Mouse (Mus musculus) hindbrain, embryonic 14.5 days (tissue): Measurements from ENCODE around the gene Myo1d. TPM values are rescaled to one million over a fixed set of nuclear protein-coding genes. Genes with fewer than 3 reads are reported as not detected.

Experiments used
- ATAC-seq: fragments of 200-750 bp; cut with Nextera tagmentation; 2 replicates; pipeline ENCODE4 v1.8.0; 2017; ENCODE audit warnings: moderate number of reproducible peaks, mild to moderate bottlenecking, moderate TSS enrichment, moderate library complexity; ENCODE audit not compliant: low FRiP score
- DNase-seq: peaks from one replicate; pipeline ENCODE4 v3.0.0-alpha.2; 2015; ENCODE audit warnings: low spot score
- H3K27ac ChIP-seq: fragments of 300-500 bp; sonication (generic); 2 replicates; pipeline ENCODE4 v1.5.1; 2014; ENCODE audit warnings: mild to moderate bottlenecking, moderate library complexity
- H3K27me3 ChIP-seq: fragments of 300-500 bp; sonication (generic); 2 replicates; pipeline ENCODE4 v1.6.1; 2014; ENCODE audit warnings: mild to moderate bottlenecking, low read length, mixed read lengths; ENCODE audit not compliant: control insufficient read depth, insufficient read depth
- H3K36me3 ChIP-seq: fragments of 300-500 bp; sonication (generic); replicated peaks from 2 replicates; pipeline ENCODE4 v1.6.1; 2014; ENCODE audit not compliant: control insufficient read depth, insufficient read depth
- H3K4me1 ChIP-seq: fragments of 300-500 bp; sonication (generic); replicated peaks from 2 replicates; pipeline ENCODE4 v1.6.1; 2014; ENCODE audit warnings: antibody characterized with exemption, low read length, mixed read lengths; ENCODE audit not compliant: control insufficient read depth, insufficient read depth
- H3K4me2 ChIP-seq: fragments of 300-500 bp; sonication (generic); replicated peaks from 2 replicates; pipeline ENCODE4 v1.6.1; 2014; ENCODE audit warnings: mild to moderate bottlenecking, moderate library complexity
- H3K4me3 ChIP-seq: fragments of 300-500 bp; sonication (generic); replicated peaks from 2 replicates; pipeline ENCODE4 v1.5.1; 2014; ENCODE audit warnings: mild to moderate bottlenecking, low read length
- H3K9ac ChIP-seq: fragments of 300-500 bp; sonication (generic); 2 replicates; pipeline ENCODE4 v1.6.1; 2014
- H3K9me3 ChIP-seq: fragments of 300-500 bp; sonication (generic); 2 replicates; pipeline ENCODE4 v1.6.1; 2016; ENCODE audit warnings: low read length; ENCODE audit not compliant: control insufficient read depth
- WGBS: fragments of 180-500 bp; shearing (Covaris S2); extraction: QIAGEN DNeasy Blood & Tissue Kit; methylation state at CpG from one replicate; pipeline ENCODE4 v1.1.7; 2014; 5-methylcytosine and 5-hydroxymethylcytosine counted together
- polyA plus RNA-seq: library from polyadenylated mRNA; unstranded; fragments of >200 nt; fragmentation: Nextera tagmentation; extraction: Ambion mirVana; gene quantifications from 2 replicates; pipeline ENCODE4 v1.2.1, GENCODE M21; 2014

Myo1d gene
- polyA plus RNA-seq, 1 experiment from 2014 or later: 2.9 TPM

GRCm38 (mm10) chr11:80719014-80719413, 60.8 kb downstream of the Myo1d start:
- Histone ChIP-seq H3K36me3 (no peaks in the 10 kb centered on the region), H3K9me3 (no peaks in the 10 kb centered on the region), H3K4me1 (no peaks in the 10 kb centered on the region), H3K27me3 (no peaks in the 10 kb centered on the region), H3K4me2 (no peak overlapping the region), H3K4me3 (no peak overlapping the region), H3K27ac (no peak overlapping the region), H3K9ac (no peak overlapping the region)
- no peak for ATAC-seq
- WGBS: 74% methylated on average over 1 of the region's 1 CpGs
- no peak for DNase-seq

GRCm38 (mm10) chr11:80718036-80718435, 61.8 kb downstream of the Myo1d start:
- Histone ChIP-seq H3K9ac (no peak overlapping the region), H3K9me3 (no peaks in the 10 kb centered on the region), H3K27me3 (no peaks in the 10 kb centered on the region), H3K4me2 (no peak overlapping the region), H3K4me1 (no peaks in the 10 kb centered on the region), H3K4me3 (no peak overlapping the region), H3K36me3 (no peaks in the 10 kb centered on the region), H3K27ac (no peak overlapping the region)
- DNase-seq (no peak), ATAC-seq (no peak)

- H3K9me3 ChIP-seq: no peaks in the 10 kb centered on the region
- no peak for ATAC-seq
- WGBS: 85% methylated on average over 2 of the region's 2 CpGs
- H3K4me3 ChIP-seq: no peak overlapping the region
- no peak for DNase-seq
- H3K27me3 ChIP-seq: no peaks in the 10 kb centered on the region
- H3K27ac ChIP-seq: no peak overlapping the region
- H3K4me2 ChIP-seq: no peak overlapping the region
- no peak overlapping the region for H3K9ac ChIP-seq
- no peaks in the 10 kb centered on the region for H3K4me1 ChIP-seq
- no peaks in the 10 kb centered on the region for H3K36me3 ChIP-seq
Measured at GRCm38 (mm10) chr11:80715115-80715514, 64.7 kb downstream of the Myo1d start.

GRCm38 (mm10) chr11:80713705-80714104, 66.1 kb downstream of the Myo1d start:
- no peak for DNase-seq
- ATAC-seq: no peak
- no peak overlapping the region for H3K4me3 ChIP-seq
- no peaks in the 10 kb centered on the region for H3K36me3 ChIP-seq
- no peaks in the 10 kb centered on the region for H3K4me1 ChIP-seq
- no peak overlapping the region for H3K9ac ChIP-seq
- no peak overlapping the region for H3K4me2 ChIP-seq
- WGBS: 76% methylated on average over 1 of the region's 1 CpGs
- no peak overlapping the region for H3K27ac ChIP-seq
- H3K9me3 ChIP-seq: no peaks in the 10 kb centered on the region
- H3K27me3 ChIP-seq: no peaks in the 10 kb centered on the region

- H3K4me1 ChIP-seq: no peaks in the 10 kb centered on the region
- no peak overlapping the region for H3K4me2 ChIP-seq
- DNase-seq: no peak
- 78% methylated on average over 3 of the region's 3 CpGs for WGBS
- no peak overlapping the region for H3K4me3 ChIP-seq
- no peaks in the 10 kb centered on the region for H3K9me3 ChIP-seq
- no peak overlapping the region for H3K9ac ChIP-seq
- H3K36me3 ChIP-seq: no peaks in the 10 kb centered on the region
- no peak for ATAC-seq
- H3K27ac ChIP-seq: no peak overlapping the region
- no peaks in the 10 kb centered on the region for H3K27me3 ChIP-seq
Measured at GRCm38 (mm10) chr11:80712201-80712600, 67.6 kb downstream of the Myo1d start.

- WGBS: 74% methylated on average over 6 of the region's 6 CpGs
- DNase-seq: no peak
- Histone ChIP-seq H3K4me2 (no peak overlapping the region), H3K4me3 (no peak overlapping the region), H3K9me3 (no peaks in the 10 kb centered on the region), H3K27ac (no peak overlapping the region), H3K4me1 (no peaks in the 10 kb centered on the region), H3K36me3 (no peaks in the 10 kb centered on the region), H3K9ac (no peak overlapping the region), H3K27me3 (no peaks in the 10 kb centered on the region)
- ATAC-seq: no peak
Measured at GRCm38 (mm10) chr11:80711336-80711735, 68.5 kb downstream of the Myo1d start.

GRCm38 (mm10) chr11:80700611-80701010, 79.2 kb downstream of the Myo1d start:
- Histone ChIP-seq H3K36me3 (no peaks in the 10 kb centered on the region), H3K4me1 (no peaks in the 10 kb centered on the region), H3K4me2 (no peak overlapping the region), H3K4me3 (no peak overlapping the region), H3K9me3 (no peaks in the 10 kb centered on the region), H3K9ac (no peak overlapping the region), H3K27ac (no peak overlapping the region), H3K27me3 (no peaks in the 10 kb centered on the region)
- DNase-seq (no peak), ATAC-seq (no peak)
- WGBS: 83% methylated on average over 4 of the region's 4 CpGs

- H3K27me3 ChIP-seq: no peaks in the 10 kb centered on the region
- no peaks in the 10 kb centered on the region for H3K36me3 ChIP-seq
- H3K9me3 ChIP-seq: no peaks in the 10 kb centered on the region
- no peak overlapping the region for H3K4me2 ChIP-seq
- H3K4me3 ChIP-seq: no peak overlapping the region
- DNase-seq: no peak
- WGBS: 70% methylated on average over 3 of the region's 3 CpGs
- ATAC-seq: no peak
- H3K27ac ChIP-seq: no peak overlapping the region
- no peak overlapping the region for H3K9ac ChIP-seq
- no peaks in the 10 kb centered on the region for H3K4me1 ChIP-seq
Measured at GRCm38 (mm10) chr11:80698721-80699120, 81.1 kb downstream of the Myo1d start.

- H3K9ac ChIP-seq: no peak overlapping the region
- no peaks in the 10 kb centered on the region for H3K4me1 ChIP-seq
- no peaks in the 10 kb centered on the region for H3K36me3 ChIP-seq
- ATAC-seq: no peak
- DNase-seq: peak; percentile 83
- no peaks in the 10 kb centered on the region for H3K9me3 ChIP-seq
- H3K4me2 ChIP-seq: no peak overlapping the region
- H3K27me3 ChIP-seq: no peaks in the 10 kb centered on the region
- 12% methylated on average over 4 of the region's 4 CpGs for WGBS
- H3K27ac ChIP-seq: no peak overlapping the region
- H3K4me3 ChIP-seq: no peak overlapping the region
Measured at GRCm38 (mm10) chr11:80696350-80696749, 83.5 kb downstream of the Myo1d start.

GRCm38 (mm10) chr11:80684603-80685002, 95.2 kb downstream of the Myo1d start:
- Histone ChIP-seq H3K4me3 (no peak overlapping the region), H3K4me1 (no peaks in the 10 kb centered on the region), H3K36me3 (no peaks in the 10 kb centered on the region)

More at GRCm38 (mm10) chr11:80684603-80685002, 95.2 kb downstream of the Myo1d start:
- DNase-seq (no peak), ATAC-seq (no peak)
- H3K9ac ChIP-seq: no peak overlapping the region
- H3K27me3 ChIP-seq: no peaks in the 10 kb centered on the region
- H3K4me2 ChIP-seq: no peak overlapping the region
- 76% methylated on average over 5 of the region's 5 CpGs for WGBS
- H3K9me3 ChIP-seq: no peaks in the 10 kb centered on the region
- no peak overlapping the region for H3K27ac ChIP-seq
